Mouse (Mus musculus): ENCODE results near the gene Zc3h7b.

- TF ChIP-seq CTCF (IDR thresholded peaks at IDR 0.05) (no peak), EP300 (IDR thresholded peaks at IDR 0.05) (no peak)
Observed at GRCm38 (mm10) chr15:81833481-81833880, 88.6 kb downstream of the Zc3h7b start.

Data from lung, postnatal 0 days (tissue).